Mouse (Mus musculus) ES-E14 (cell line): ENCODE data around the gene Enoph1.

Experiments used
- CHD2 ChIP-seq: IDR thresholded peaks from 2 replicates; pipeline ENCODE4 v1.6.1; 2014; ENCODE audit warnings: mild to moderate bottlenecking, low read depth, low read length, inconsistent platforms
- HCFC1 ChIP-seq: IDR thresholded peaks from 2 replicates; pipeline ENCODE4 v1.6.1; 2012; ENCODE audit warnings: low read length, inconsistent platforms, borderline replicate concordance; ENCODE audit not compliant: insufficient read depth
- MAFK ChIP-seq: IDR thresholded peaks from 2 replicates; pipeline ENCODE4 v1.6.1; 2014; ENCODE audit warnings: mild to moderate bottlenecking, low read depth, low read length, inconsistent platforms; ENCODE audit not compliant: insufficient read depth
- ZC3H11A ChIP-seq: IDR thresholded peaks from 2 replicates; pipeline ENCODE4 v1.6.1; 2012; ENCODE audit warnings: low read depth, mild to moderate bottlenecking, inconsistent platforms, low read length, borderline replicate concordance
- ZNF384 ChIP-seq: IDR thresholded peaks from 2 replicates; pipeline ENCODE4 v1.6.1; 2012; ENCODE audit warnings: low read depth, low read length, inconsistent platforms

DNA sequence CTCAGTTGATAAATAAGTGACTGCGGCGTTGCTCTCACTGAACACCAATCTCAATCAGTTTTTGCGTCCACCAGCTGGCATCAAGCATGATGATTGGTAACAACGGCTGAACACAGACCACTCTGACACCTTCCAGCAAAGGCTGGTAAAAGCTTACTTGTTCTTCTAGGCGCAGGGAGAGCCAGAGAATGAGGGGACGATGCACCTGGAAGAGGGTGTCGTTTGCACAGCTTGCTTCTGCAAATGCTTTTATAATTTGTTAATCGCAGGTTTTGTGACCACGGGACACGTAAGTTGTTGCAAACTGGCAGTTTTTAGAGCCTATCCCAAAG, 51.4 kb downstream of the Enoph1 start:
- TF ChIP-seq ZNF384: no peak
- no peak for TF ChIP-seq HCFC1
- TF ChIP-seq ZC3H11A: no peak
- TF ChIP-seq MAFK: no peak
- TF ChIP-seq CHD2: no peak
